Mouse (Mus musculus): ENCODE data around the gene Vgll4.

Vgll4 gene

GRCm38 (mm10) chr6:114917770-114918635 is 51.8 kb downstream of the Vgll4 start:
- 60% methylated on average over 14 of the region's 14 CpGs for WGBS

- WGBS, result 44% methylated on average over 11 of the region's 11 CpGs
Observed at GRCm38 (mm10) chr6:114917129-114917528, 52.7 kb downstream of the Vgll4 start.

DNA sequence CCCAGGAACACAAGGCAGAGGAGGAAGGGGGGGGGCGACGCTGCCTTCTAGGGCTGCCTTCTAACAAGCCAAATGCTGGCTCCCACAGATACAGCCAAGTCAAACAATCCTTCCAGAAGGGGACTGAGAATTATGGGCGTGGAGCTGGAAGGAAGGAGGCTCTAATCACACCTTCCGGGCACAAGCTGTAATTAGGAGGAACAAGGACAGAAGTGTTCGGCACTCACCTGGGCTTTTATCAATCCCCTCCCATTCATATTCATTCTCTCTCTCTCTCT is 53.1 kb downstream of the Vgll4 start:
- WGBS, result 28% methylated on average over 5 of the region's 5 CpGs

- WGBS, result 24% methylated on average over 19 of the region's 19 CpGs
Observed at GRCm38 (mm10) chr6:114915915-114916714, 53.7 kb downstream of the Vgll4 start.

- WGBS, result 50% methylated on average over 10 of the region's 10 CpGs
Observed at GRCm38 (mm10) chr6:114914041-114914716, 55.6 kb downstream of the Vgll4 start.

DNA sequence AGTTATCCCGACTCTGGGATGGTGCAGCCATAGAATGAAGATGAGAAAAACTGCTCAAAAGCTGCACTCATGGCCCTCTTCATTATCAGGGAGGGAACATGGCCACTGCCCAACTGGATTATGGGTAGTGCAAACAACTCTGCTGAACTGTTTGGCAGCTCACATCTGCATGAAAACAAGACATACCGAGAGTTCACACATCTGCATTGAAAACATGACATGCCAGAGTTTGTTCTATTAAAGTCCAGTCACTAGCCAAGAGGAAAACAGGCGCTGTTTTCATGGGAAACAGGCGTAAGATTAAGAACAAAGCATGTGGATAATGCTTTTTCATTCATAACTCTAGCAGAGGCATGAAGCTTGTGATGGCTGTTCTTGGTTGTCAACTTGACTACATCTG is 56.7 kb downstream of the Vgll4 start:
- WGBS, result 46% methylated on average over 4 of the region's 4 CpGs

DNA sequence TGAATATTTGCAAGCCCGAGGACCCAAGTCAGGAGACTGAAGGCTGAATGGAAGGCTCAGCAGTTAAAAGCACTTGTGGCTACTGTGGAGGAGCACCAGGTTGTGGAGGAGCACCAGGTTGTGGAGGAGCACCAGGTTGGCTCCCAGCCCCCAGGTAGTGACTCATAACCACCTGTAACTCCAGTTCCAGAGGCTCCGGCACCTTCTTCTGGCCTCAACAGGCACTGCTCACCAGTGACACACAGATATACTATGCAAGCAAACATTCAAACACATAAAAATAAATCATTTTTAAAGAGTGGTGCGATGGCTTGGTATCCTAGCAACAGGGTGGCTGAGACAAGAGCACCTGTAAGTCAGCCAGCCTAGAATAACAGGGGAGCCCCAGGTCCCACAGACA is 58.3 kb downstream of the Vgll4 start:
- 53% methylated on average over 3 of the region's 3 CpGs for WGBS

- WGBS, result 88% methylated on average over 7 of the region's 7 CpGs
Observed at GRCm38 (mm10) chr6:114909801-114910200, 60.0 kb downstream of the Vgll4 start.

DNA sequence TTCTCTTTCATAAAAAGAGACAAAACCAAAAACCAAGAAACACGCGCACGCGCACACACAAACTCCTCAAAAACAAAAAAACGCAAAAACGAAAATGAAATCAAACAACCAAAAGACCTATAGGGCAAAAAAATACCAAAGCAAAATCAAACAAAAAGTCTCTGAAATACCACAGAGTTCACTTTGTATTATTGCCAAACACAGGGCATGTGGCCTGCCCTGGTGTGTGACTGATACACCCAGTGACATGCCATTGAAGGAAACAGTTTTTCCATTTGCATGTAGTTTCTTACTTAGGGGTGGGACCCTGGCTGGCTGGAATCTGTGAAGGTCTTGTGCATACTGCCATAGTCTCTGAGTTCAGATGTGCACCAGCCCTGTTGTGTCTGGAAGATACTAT is 62.3 kb downstream of the Vgll4 start:
- 87% methylated on average over 6 of the region's 6 CpGs for WGBS

DNA sequence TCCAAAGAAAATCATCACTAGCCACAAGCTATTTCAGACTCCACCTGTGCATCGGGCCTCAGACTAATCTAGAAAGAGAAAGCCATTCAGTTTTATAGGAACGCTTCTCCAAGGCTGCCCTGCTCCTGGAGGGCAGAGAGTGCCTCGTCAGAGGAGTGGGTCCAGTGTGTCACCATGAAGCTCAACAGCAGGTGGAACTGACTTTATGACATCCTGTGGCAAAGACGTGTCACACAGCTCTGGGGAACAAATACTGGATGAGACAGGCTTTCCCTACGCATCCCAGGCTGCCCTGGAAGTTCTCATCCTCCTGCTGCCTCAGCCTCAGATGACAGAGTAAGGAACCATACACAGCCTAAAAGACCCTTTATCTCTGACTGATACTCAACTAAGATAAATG is 63.6 kb downstream of the Vgll4 start:
- WGBS, result 70% methylated on average over 5 of the region's 5 CpGs

DNA sequence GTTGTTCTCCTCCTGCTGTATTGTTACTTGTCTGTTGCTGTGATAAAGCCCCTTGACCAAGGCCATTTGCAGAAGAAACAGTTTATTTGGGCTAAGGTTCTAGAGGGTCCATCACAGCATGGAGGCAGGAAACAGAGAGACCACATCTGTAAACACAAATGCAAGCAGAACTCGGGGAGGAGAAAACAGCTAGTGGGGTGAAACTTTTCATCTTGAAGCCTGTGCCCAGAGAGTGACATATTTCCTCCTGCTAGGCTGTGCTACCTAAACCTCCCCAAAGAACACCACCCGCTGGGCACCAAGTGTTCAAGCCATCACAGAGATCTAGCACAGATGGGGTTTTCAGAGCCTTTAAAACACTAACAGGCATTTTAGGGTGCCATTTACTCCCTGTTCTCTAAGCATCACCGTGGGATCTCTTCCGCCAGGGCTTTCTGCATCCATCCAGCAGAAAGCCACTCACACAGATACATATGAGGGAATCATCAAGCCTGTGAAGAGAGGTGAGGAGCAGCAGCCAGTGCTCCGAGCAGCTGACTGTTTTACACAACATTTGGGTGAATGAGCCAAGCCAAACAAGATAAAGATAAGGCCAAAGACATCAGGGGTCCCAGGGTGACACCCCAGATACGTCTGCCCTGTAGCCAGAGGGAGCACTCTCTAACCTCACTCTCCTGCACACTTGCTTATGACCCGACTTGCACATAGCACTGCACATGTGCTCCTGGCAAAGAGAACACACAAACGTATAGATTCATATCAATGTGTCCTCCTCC is 64.4 kb downstream of the Vgll4 start:
- 61% methylated on average over 8 of the region's 8 CpGs for WGBS

- 90% methylated on average over 3 of the region's 3 CpGs for WGBS
Observed at GRCm38 (mm10) chr6:114904818-114905217, 65.0 kb downstream of the Vgll4 start.

GRCm38 (mm10) chr6:114904233-114904632 is 65.6 kb downstream of the Vgll4 start:
- WGBS, result 87% methylated on average over 6 of the region's 6 CpGs

DNA sequence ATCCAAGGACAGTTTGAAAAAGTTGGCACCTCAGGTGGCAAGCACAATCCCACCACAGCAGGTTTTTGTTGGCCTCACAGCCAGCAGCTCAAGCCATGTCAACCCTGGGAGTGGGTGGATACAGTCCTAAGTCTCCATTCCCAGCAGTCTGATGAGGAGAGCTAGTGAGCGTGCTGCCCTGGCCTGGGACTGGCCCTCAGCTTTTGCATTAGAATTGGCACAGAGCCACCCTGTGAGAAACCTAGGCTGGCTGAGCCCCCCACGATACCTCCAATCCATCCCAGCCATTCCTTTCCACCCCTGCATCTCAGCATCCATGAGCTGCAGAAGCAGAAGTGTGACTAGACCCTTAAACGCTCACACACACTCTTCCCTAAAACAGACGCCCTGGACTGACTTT is 67.9 kb downstream of the Vgll4 start:
- 48% methylated on average over 4 of the region's 4 CpGs for WGBS

- 31% methylated on average over 12 of the region's 12 CpGs for WGBS
Observed at GRCm38 (mm10) chr6:114901321-114901824, 68.4 kb downstream of the Vgll4 start.

- WGBS, result 48% methylated on average over 10 of the region's 10 CpGs
Observed at GRCm38 (mm10) chr6:114900194-114900593, 69.6 kb downstream of the Vgll4 start.

DNA sequence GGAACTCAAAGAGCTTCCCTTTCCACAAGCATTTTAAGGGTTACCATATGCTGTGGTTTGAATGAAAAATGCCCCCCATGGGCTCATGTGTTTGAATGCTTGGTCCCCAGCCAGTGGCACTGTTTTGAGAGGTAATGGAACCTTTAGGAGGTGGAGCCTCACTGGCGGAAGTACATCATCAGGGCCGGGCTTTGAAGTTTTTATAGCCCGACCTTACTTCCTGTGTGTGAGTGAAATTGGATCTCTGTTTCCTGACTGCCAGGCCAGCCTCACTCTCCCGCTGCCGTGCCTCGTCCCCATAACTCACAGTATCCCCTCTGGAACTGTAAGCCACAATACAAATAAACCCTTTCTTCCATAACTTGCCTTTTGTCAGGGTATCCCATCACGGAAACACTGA is 70.1 kb downstream of the Vgll4 start:
- 47% methylated on average over 7 of the region's 7 CpGs for WGBS

DNA sequence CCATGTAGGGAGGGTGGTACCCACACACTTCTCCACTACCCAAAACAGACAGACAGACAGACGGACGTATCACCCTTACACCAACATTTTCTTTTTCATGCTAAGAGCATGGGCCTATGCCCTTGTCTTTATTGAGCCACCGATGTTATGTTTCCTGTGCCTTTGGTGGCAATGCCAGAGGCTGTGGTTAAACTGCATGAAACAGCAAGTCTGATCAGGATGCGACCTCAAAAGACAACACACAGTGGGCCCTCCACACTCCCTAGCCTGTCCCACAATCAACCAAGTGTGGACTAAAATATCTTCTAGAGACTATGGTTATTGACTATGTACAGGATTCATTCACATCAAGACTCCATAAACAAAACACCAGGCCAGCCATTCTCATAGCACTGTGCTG is 70.8 kb downstream of the Vgll4 start:
- 86% methylated on average over 4 of the region's 4 CpGs for WGBS

DNA sequence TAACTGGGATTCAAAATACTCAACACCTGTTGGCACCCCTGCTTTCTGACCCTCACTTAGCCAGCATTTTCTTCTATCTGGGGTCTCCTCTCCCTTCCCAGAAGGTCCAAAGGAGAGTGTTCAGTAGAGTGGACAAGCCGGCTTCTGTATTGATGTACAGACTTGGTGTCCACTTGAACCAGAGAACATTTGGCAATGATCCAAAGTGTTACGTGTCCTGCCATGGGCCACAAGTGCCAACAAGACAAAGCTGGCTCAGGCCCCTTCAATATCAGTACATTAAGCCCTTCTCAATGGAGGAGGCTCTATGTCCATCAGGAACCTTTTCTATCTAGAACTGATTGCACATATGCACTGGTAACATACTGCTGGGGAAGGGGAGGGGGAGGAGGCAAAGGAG is 73.5 kb downstream of the Vgll4 start:
- WGBS, result 55% methylated on average over 2 of the region's 2 CpGs

GRCm38 (mm10) chr6:114895191-114895590 is 74.6 kb downstream of the Vgll4 start:
- WGBS, result 82% methylated on average over 7 of the region's 7 CpGs

DNA sequence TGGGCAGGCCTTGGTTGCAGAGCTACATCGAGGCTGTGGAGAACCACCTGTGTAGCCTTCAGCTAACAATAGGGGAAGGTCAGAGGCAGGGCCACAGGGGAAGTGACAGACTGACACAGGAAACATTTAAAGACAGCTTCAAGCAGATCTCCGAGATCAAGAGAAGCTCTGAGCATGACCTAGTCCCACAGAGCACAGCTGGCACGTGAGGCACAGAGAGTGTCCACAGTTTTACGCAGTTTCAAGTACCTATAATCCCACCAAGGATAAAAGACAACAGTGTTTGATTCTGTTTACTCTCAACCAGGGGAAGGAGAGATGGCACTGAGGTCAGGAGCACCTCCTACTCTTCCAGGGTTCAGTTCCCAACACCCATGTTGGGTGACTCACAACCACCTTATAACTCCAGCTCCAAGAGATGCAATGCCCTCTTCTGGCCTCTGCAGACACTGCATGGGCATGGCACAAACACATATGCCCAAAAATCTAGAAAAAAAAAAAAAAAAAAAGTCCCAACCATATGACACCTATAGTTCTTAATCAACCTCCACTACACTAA is 75.2 kb downstream of the Vgll4 start:
- 77% methylated on average over 4 of the region's 4 CpGs for WGBS

All from cerebral cortex, adult 2 months (tissue).